Mouse (Mus musculus): ENCODE results near the gene Sytl1.
A peak's percentile ranks its signal among the peaks of the same experiment; 100 is the strongest.

The Sytl1 gene

GRCm38 (mm10) chr4:133247072-133247471 lies 15.8 kb downstream of the Sytl1 start:
- DNase-seq (ENCODE audit: low read depth, low spot score) = no peak

- no peak for DNase-seq (ENCODE audit: low read depth, low spot score)
Measured at GRCm38 (mm10) chr4:133244289-133244688, 18.6 kb downstream of the Sytl1 start.

GRCm38 (mm10) chr4:133243538-133243937 lies 19.4 kb downstream of the Sytl1 start:
- no peak for DNase-seq (ENCODE audit: low read depth, low spot score)

- no peak for DNase-seq (ENCODE audit: low read depth, low spot score)
Measured at GRCm38 (mm10) chr4:133242710-133243109, 20.2 kb downstream of the Sytl1 start.

- DNase-seq (ENCODE audit: low read depth, low spot score) = no peak
Measured at GRCm38 (mm10) chr4:133241910-133242309, 21.0 kb downstream of the Sytl1 start.

GRCm38 (mm10) chr4:133240934-133241908 lies 21.7 kb downstream of the Sytl1 start:
- peak; percentile 78 for DNase-seq (ENCODE audit: low read depth, low spot score)

GRCm38 (mm10) chr4:133240490-133240921 lies 22.4 kb downstream of the Sytl1 start, which contains the start of gene Map3k6:
Gene Map3k6, plus strand, starts transcription at chr4:133240818.
- peak; percentile 60 for DNase-seq (ENCODE audit: low read depth, low spot score)

GRCm38 (mm10) chr4:133237911-133238310 lies 25.0 kb downstream of the Sytl1 start:
- DNase-seq (ENCODE audit: low read depth, low spot score) = no peak

GRCm38 (mm10) chr4:133235415-133235814 lies 27.5 kb downstream of the Sytl1 start:
- no peak for DNase-seq (ENCODE audit: low read depth, low spot score)

GRCm38 (mm10) chr4:133234771-133235170 lies 28.1 kb downstream of the Sytl1 start:
- no peak for DNase-seq (ENCODE audit: low read depth, low spot score)

- DNase-seq (ENCODE audit: low read depth, low spot score) = peak; percentile 80
Measured at GRCm38 (mm10) chr4:133233285-133233976, 29.5 kb downstream of the Sytl1 start.

- no peak for DNase-seq (ENCODE audit: low read depth, low spot score)
Measured at GRCm38 (mm10) chr4:133229582-133229981, 33.3 kb downstream of the Sytl1 start.

GRCm38 (mm10) chr4:133227636-133228035 lies 35.3 kb downstream of the Sytl1 start:
- peak; percentile 40 for DNase-seq (ENCODE audit: low read depth, low spot score)

GRCm38 (mm10) chr4:133226073-133226472 lies 36.8 kb downstream of the Sytl1 start:
- DNase-seq (ENCODE audit: low read depth, low spot score) = no peak

- DNase-seq (ENCODE audit: low read depth, low spot score) = no peak
Measured at GRCm38 (mm10) chr4:133223875-133224274, 39.0 kb downstream of the Sytl1 start.

- DNase-seq (ENCODE audit: low read depth, low spot score) = no peak
Measured at GRCm38 (mm10) chr4:133221701-133222100, 41.2 kb downstream of the Sytl1 start.

GRCm38 (mm10) chr4:133220656-133221055 lies 42.3 kb downstream of the Sytl1 start:
- DNase-seq (ENCODE audit: low read depth, low spot score) = peak; percentile 82

GRCm38 (mm10) chr4:133218745-133219144 lies 44.2 kb downstream of the Sytl1 start:
- DNase-seq (ENCODE audit: low read depth, low spot score) = no peak

- DNase-seq (ENCODE audit: low read depth, low spot score) = peak; percentile 78
Measured at GRCm38 (mm10) chr4:133217641-133218040, 45.3 kb downstream of the Sytl1 start.

- no peak for DNase-seq (ENCODE audit: low read depth, low spot score)
Measured at GRCm38 (mm10) chr4:133213661-133214060, 49.3 kb downstream of the Sytl1 start.

- DNase-seq (ENCODE audit: low read depth, low spot score) = peak; percentile 71
Measured at GRCm38 (mm10) chr4:133213268-133213590, 49.7 kb downstream of the Sytl1 start.

GRCm38 (mm10) chr4:133212562-133213267 lies 50.2 kb downstream of the Sytl1 start:
- peak; percentile 72 for DNase-seq (ENCODE audit: low read depth, low spot score)

Measured in ES-CJ7 (cell line).